ENCODE assay signal across 19 mouse cellular contexts in the genomic region with DNA sequence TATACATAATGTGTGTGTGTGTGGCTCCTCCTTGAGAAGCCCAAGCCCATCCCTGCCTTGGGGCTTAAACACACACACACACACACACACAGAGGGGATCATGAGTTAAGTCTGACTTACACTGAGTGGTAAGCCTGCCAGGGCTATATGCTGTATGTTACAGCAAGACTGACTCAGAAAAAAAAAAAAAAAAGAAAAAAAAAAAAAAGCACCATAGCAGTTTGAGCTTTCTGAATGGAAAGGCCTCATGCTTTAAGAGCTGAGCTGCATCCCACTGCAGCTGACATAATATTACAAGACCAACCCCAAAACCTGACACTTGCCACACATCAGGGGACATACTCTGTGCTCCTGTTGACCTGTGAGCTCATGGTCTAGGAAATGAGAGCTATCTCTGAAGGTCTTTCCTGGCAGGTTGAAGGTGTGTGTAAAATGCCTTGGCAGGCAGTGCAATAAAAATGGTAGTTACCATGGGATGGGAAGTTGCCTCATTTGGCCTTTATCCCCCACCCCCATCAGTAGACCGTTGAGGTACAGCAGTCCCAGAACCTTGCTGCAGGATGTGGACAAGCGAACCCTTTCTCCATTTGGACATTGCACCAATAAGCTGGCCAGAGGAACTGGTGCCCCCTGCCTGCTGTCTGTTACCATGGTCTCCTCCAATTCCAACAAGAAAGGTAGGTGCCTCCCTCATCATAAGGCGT. TPM values are rescaled to one million over a fixed set of nuclear protein-coding genes. Genes with fewer than 3 reads are reported as not detected.
A peak's percentile ranks its signal among the peaks of the same experiment; 100 is the strongest.
DNase-seq lines count a peak whose midpoint lies in the region; ATAC-seq and TF ChIP-seq lines count a peak whose summit lies in the region.
"Had no signal": no experiment of that assay in that cellular context is flagged by ENCODE, and none has a peak within 500 bp of the region (broad histone marks: within the 10 kb centered on the region; RNA-seq: fewer than 3 reads in every experiment).

No protein-coding gene starts in this region.

- peaks cover 12% of the 10 kb centered on the region for H3K36me3 ChIP-seq in lung, postnatal 0 days (ENCODE audit: insufficient read depth, low read length)
- H3K36me3 ChIP-seq in intestine, embryonic 14.5 days (ENCODE audit: control insufficient read depth, insufficient read depth, low read length), result peaks cover 29% of the 10 kb centered on the region
- peaks cover 18% of the 10 kb centered on the region for H3K36me3 ChIP-seq in liver, postnatal 0 days (replicated peaks; ENCODE audit: insufficient read depth, low read length)

- WGBS in lung, postnatal 0 days, result 92% methylated on average over 3 of the region's 3 CpGs
- WGBS in intestine, embryonic 14.5 days, result 81% methylated on average over 3 of the region's 3 CpGs
- 48% methylated on average over 3 of the region's 3 CpGs for WGBS in liver, postnatal 0 days (ENCODE audit: insufficient replicate concordance)

- TF ChIP-seq EP300 in lung, postnatal 0 days (IDR thresholded peaks at IDR 0.05), result no peak
- TF ChIP-seq EP300 in liver, postnatal 0 days (IDR thresholded peaks at IDR 0.05; ENCODE audit: low read depth), result no peak

- H3K4me1 ChIP-seq in lung, postnatal 0 days (ENCODE audit: insufficient read depth, low read depth, low read length), result no peaks in the 10 kb centered on the region
- no peaks in the 10 kb centered on the region for H3K4me1 ChIP-seq in intestine, embryonic 14.5 days (replicated peaks; ENCODE audit: control insufficient read depth, insufficient read depth, low read length)
- H3K4me1 ChIP-seq in liver, postnatal 0 days (ENCODE audit: insufficient read depth), result peaks cover 16% of the 10 kb centered on the region; the same call in 1 of the 2 replicates
- H3K4me1 ChIP-seq: embryonic facial prominence, embryonic 10.5 days; lung, embryonic 15.5 days; midbrain, embryonic 12.5 days had no signal

- H3K4me2 ChIP-seq in lung, postnatal 0 days (replicated peaks; ENCODE audit: low read depth, low read length), result no peak overlapping the region
- no peak overlapping the region for H3K4me2 ChIP-seq in intestine, embryonic 14.5 days (ENCODE audit: low read length)
- H3K4me2 ChIP-seq in liver, postnatal 0 days (ENCODE audit: low read depth, low read length), result no peak overlapping the region
- H3K4me2 ChIP-seq: heart, embryonic 11.5 days; lung, embryonic 15.5 days; midbrain, embryonic 12.5 days had no signal

- no peak for DNase-seq in lung, postnatal 0 days (ENCODE audit: low spot score)
- no peak for DNase-seq in lung, postnatal 4 days
- DNase-seq in intestine, embryonic 14.5 days (ENCODE audit: low spot score), result no peak
- DNase-seq in liver, postnatal 0 days, result no peak
- DNase-seq in embryo, embryonic 10 days (ENCODE audit: low spot score), result no peak
- DNase-seq in Muller cell, postnatal 12 days (ENCODE audit: inconsistent ontology term), result no peak
- DNase-seq in B cell, adult 2 months, result no peak
- DNase-seq: cerebellum, adult 11 months; cerebellum, postnatal 25 days; forebrain, postnatal 0 days; gastrocnemius, postnatal 25 days; heart, postnatal 4 days; thymus, adult 2 months had no signal

- no peaks in the 10 kb centered on the region for H3K27me3 ChIP-seq in lung, postnatal 0 days (replicated peaks; ENCODE audit: insufficient read depth, low read length)
- no peaks in the 10 kb centered on the region for H3K27me3 ChIP-seq in intestine, embryonic 14.5 days (replicated peaks; ENCODE audit: control insufficient read depth, insufficient read depth, low read length)
- no peaks in the 10 kb centered on the region for H3K27me3 ChIP-seq in liver, postnatal 0 days (ENCODE audit: insufficient read depth, low read length)
- H3K27me3 ChIP-seq: lung, embryonic 15.5 days; midbrain, embryonic 12.5 days had no signal

- no peak overlapping the region for H3K27ac ChIP-seq in lung, postnatal 0 days (ENCODE audit: low read length)
- no peak overlapping the region for H3K27ac ChIP-seq in intestine, embryonic 14.5 days (ENCODE audit: low read depth)
- H3K27ac ChIP-seq in liver, postnatal 0 days (ENCODE audit: low read depth), result peak overlapping the region; percentile 81
- H3K27ac ChIP-seq: embryonic facial prominence, embryonic 10.5 days; lung, embryonic 15.5 days; midbrain, embryonic 12.5 days had no signal

- no peaks in the 10 kb centered on the region for H3K9me3 ChIP-seq in lung, postnatal 0 days (ENCODE audit: low read length)
- H3K9me3 ChIP-seq in intestine, embryonic 14.5 days (ENCODE audit: control insufficient read depth, low read length), result no peaks in the 10 kb centered on the region
- H3K9me3 ChIP-seq in liver, postnatal 0 days (ENCODE audit: low read length), result no peaks in the 10 kb centered on the region
- H3K9me3 ChIP-seq: embryonic facial prominence, embryonic 10.5 days; lung, embryonic 15.5 days; midbrain, embryonic 12.5 days had no signal

- peak; percentile 23; the same call in 1 of the 2 replicates for TF ChIP-seq CTCF in lung, postnatal 0 days (IDR thresholded peaks at IDR 0.05)
- peak; percentile 39 for TF ChIP-seq CTCF in liver, postnatal 0 days (IDR thresholded peaks at IDR 0.05; ENCODE audit: low read depth)

- no peak overlapping the region for H3K4me3 ChIP-seq in lung, postnatal 0 days (ENCODE audit: low read depth, low read length)
- no peak overlapping the region for H3K4me3 ChIP-seq in intestine, embryonic 14.5 days (ENCODE audit: low read depth, low read length)
- H3K4me3 ChIP-seq in liver, postnatal 0 days (ENCODE audit: low read depth, low read length), result no peak overlapping the region
- H3K4me3 ChIP-seq: embryonic facial prominence, embryonic 10.5 days; erythroblast, embryonic 14.5 days; lung, embryonic 15.5 days; midbrain, embryonic 12.5 days; myocyte had no signal

- H3K9ac ChIP-seq in lung, postnatal 0 days (replicated peaks; ENCODE audit: low read depth), result no peak overlapping the region
- H3K9ac ChIP-seq in intestine, embryonic 14.5 days (ENCODE audit: low read length), result no peak overlapping the region
- no peak overlapping the region for H3K9ac ChIP-seq in liver, postnatal 0 days (replicated peaks)
- H3K9ac ChIP-seq: forebrain, postnatal 0 days; lung, embryonic 15.5 days; midbrain, embryonic 12.5 days had no signal

- no peak for ATAC-seq in lung, postnatal 0 days
- ATAC-seq in intestine, embryonic 14.5 days (replicated peaks; ENCODE audit: low FRiP score, low TSS enrichment, low read depth), result 0 out of 2 replicates have a peak, but pooled peaks have one; percentile 12
- peak; percentile 78 for ATAC-seq in liver, postnatal 0 days
- ATAC-seq: forebrain, postnatal 0 days had no signal

RNA-seq across cellular contexts. Expression of gene Acbd3, which starts 31.6 kb away (rescaled TPM):
- polyA plus RNA-seq in lung, postnatal 0 days (2015; fragmentation: Nextera tagmentation; extraction: Ambion mirVana), result 17.0 and 18.5 TPM in 2 replicates
- 23.0 and 24.7 TPM in 2 replicates for polyA plus RNA-seq in intestine, embryonic 14.5 days (2014; fragmentation: Nextera tagmentation; extraction: Ambion mirVana)
- polyA plus RNA-seq in liver, postnatal 0 days (2015; fragmentation: Nextera tagmentation; extraction: Ambion mirVana), result 7.3 and 7.9 TPM in 2 replicates

RNA-seq across cellular contexts. Expression of gene H3f3a, which starts 56.3 kb away (rescaled TPM):
- 1,774 and 1,827 TPM in 2 replicates for polyA plus RNA-seq in lung, postnatal 0 days (2015; fragmentation: Nextera tagmentation; extraction: Ambion mirVana)
- 2,025 and 2,200 TPM in 2 replicates for polyA plus RNA-seq in intestine, embryonic 14.5 days (2014; fragmentation: Nextera tagmentation; extraction: Ambion mirVana)
- polyA plus RNA-seq in liver, postnatal 0 days (2015; fragmentation: Nextera tagmentation; extraction: Ambion mirVana), result 1,306 and 1,327 TPM in 2 replicates
